ENCODE assay signal across 25 mouse cellular contexts in the genomic region with DNA sequence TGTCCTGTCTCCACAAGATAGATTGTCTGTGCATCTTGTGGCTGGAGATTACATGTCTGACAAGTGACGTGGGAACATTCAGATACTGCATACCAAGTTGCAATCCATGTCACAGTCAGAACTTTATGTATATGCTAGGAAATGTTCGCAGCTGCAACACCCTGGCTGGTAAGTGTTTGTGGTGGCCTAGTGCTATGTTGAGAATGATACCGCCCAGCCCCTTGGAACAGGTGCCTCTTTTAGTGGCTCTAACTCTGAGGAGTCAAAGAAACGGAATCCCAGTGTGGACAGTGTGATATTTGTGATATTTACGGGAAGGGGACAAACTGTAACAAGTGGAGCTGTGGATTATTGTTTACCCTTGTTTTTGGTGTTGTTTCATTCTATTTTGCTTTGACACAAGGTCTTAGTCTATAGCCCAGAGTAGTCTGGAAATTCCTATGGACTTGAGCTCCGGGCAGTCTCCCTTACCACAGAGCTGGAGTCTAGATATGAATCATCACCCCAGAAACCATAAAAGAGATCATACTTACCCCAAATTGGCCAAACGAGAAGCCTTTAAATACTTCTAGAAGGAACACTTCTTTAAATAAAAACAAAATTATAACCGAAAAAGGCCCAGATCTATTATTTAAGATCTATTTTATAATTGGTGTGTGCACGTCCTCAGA. TPM values are rescaled to one million over a fixed set of nuclear protein-coding genes. Genes with fewer than 3 reads are reported as not detected.
DNase-seq lines count a peak whose midpoint lies in the region; ATAC-seq and TF ChIP-seq lines count a peak whose summit lies in the region.
"Had no signal": no experiment of that assay in that cellular context is flagged by ENCODE, and none has a peak within 500 bp of the region (broad histone marks: within the 10 kb centered on the region; RNA-seq: fewer than 3 reads in every experiment).

No protein-coding gene starts in this region.

- TF ChIP-seq POLR2A in lung, adult 2 months (IDR thresholded peaks at IDR 0.05; ENCODE audit: borderline replicate concordance, extremely low read depth, low read depth, low read length) = no peak
- no peak for TF ChIP-seq POLR2A in myocyte (IDR thresholded peaks at IDR 0.05; ENCODE audit: insufficient read length, low read depth)

- peak; percentile 73 for TF ChIP-seq EP300 in lung, postnatal 0 days (IDR thresholded peaks at IDR 0.05)

- H3K79me2 ChIP-seq in myocyte (ENCODE audit: control insufficient read depth, insufficient read depth) = no peaks in the 10 kb centered on the region

- 77% methylated on average over 9 of the region's 9 CpGs for WGBS in heart, embryonic 10.5 days
- 74% methylated on average over 9 of the region's 9 CpGs for WGBS in lung, postnatal 0 days
- 86% methylated on average over 9 of the region's 9 CpGs for WGBS in lung, adult 2 months

- no peaks in the 10 kb centered on the region for H3K9me3 ChIP-seq in heart, embryonic 10.5 days
- no peaks in the 10 kb centered on the region for H3K9me3 ChIP-seq in lung, postnatal 0 days (ENCODE audit: low read length)
- H3K9me3 ChIP-seq: embryonic facial prominence, embryonic 13.5 days; embryonic facial prominence, embryonic 15.5 days; forebrain, embryonic 13.5 days; forebrain, embryonic 15.5 days had no signal

- no peak overlapping the region for H3K27ac ChIP-seq in heart, embryonic 10.5 days
- no peak overlapping the region for H3K27ac ChIP-seq in lung, postnatal 0 days (ENCODE audit: low read length)
- H3K27ac ChIP-seq: forebrain, embryonic 13.5 days; forebrain, embryonic 15.5 days had no signal

- no peak overlapping the region for H3ac ChIP-seq in myocyte (ENCODE audit: control insufficient read depth, insufficient read length)

- no peaks in the 10 kb centered on the region for H3K27me3 ChIP-seq in heart, embryonic 10.5 days (ENCODE audit: insufficient read depth, poor library complexity, severe bottlenecking)
- H3K27me3 ChIP-seq in lung, postnatal 0 days (replicated peaks; ENCODE audit: insufficient read depth, low read length) = no peaks in the 10 kb centered on the region
- no peaks in the 10 kb centered on the region for H3K27me3 ChIP-seq in myocyte (ENCODE audit: control insufficient read depth, insufficient read depth, insufficient read length)
- H3K27me3 ChIP-seq: embryonic facial prominence, embryonic 13.5 days; embryonic facial prominence, embryonic 15.5 days; forebrain, embryonic 13.5 days; forebrain, embryonic 15.5 days; Patski had no signal

- H3K36me3 ChIP-seq in heart, embryonic 10.5 days = no peaks in the 10 kb centered on the region
- H3K36me3 ChIP-seq in lung, postnatal 0 days (ENCODE audit: insufficient read depth, low read length) = no peaks in the 10 kb centered on the region
- no peaks in the 10 kb centered on the region for H3K36me3 ChIP-seq in myocyte (ENCODE audit: control insufficient read depth, insufficient read depth)
- H3K36me3 ChIP-seq: embryonic facial prominence, embryonic 13.5 days; embryonic facial prominence, embryonic 15.5 days; forebrain, embryonic 15.5 days; G1E had no signal

- DNase-seq in heart, adult 11 months = peak; percentile 45
- no peak for DNase-seq in heart, embryonic 10.5 days (ENCODE audit: low spot score)
- DNase-seq in lung, postnatal 0 days (ENCODE audit: low spot score) = no peak
- no peak for DNase-seq in lung, adult 2 months
- DNase-seq: adrenal gland, adult 2 months; adrenal gland, postnatal 10 days; adrenal gland, postnatal 25 days; B cell, adult 2 months; cerebellum, adult 11 months; cerebellum, adult 18-20 months; cerebellum, adult 8-10 months; cerebellum, adult 9-11 months; cerebellum, postnatal 14 days; cerebellum, postnatal 36 days; embryo, embryonic 11 days; forebrain, postnatal 0 days had no signal

- no peak overlapping the region for H3K4me2 ChIP-seq in lung, postnatal 0 days (replicated peaks; ENCODE audit: low read depth, low read length)
- H3K4me2 ChIP-seq in myocyte (ENCODE audit: low read depth) = peak overlapping the region; percentile 61
- H3K4me2 ChIP-seq: embryonic facial prominence, embryonic 13.5 days; embryonic facial prominence, embryonic 15.5 days; forebrain, embryonic 13.5 days; forebrain, embryonic 15.5 days had no signal

- H3K4me3 ChIP-seq in heart, embryonic 10.5 days = no peak overlapping the region
- no peak overlapping the region for H3K4me3 ChIP-seq in lung, postnatal 0 days (ENCODE audit: low read depth, low read length)
- H3K4me3 ChIP-seq in lung, adult 2 months (replicated peaks; ENCODE audit: extremely low read depth, low read depth, low read length) = no peak overlapping the region
- no peak overlapping the region for H3K4me3 ChIP-seq in myocyte
- H3K4me3 ChIP-seq: embryonic facial prominence, embryonic 13.5 days; embryonic facial prominence, embryonic 15.5 days; erythroblast, embryonic 14.5 days; forebrain, embryonic 13.5 days; forebrain, embryonic 15.5 days had no signal

- ATAC-seq in lung, postnatal 0 days = no peak
- ATAC-seq in erythroid progenitor cell, adult 5-6 weeks (replicated peaks; ENCODE audit: low FRiP score, poor library complexity, severe bottlenecking) = no peak
- ATAC-seq: forebrain, embryonic 13.5 days; forebrain, embryonic 15.5 days; forebrain, postnatal 0 days; Patski had no signal

- no peak overlapping the region for H3K9ac ChIP-seq in lung, postnatal 0 days (replicated peaks; ENCODE audit: low read depth)
- H3K9ac ChIP-seq: embryonic facial prominence, embryonic 13.5 days; embryonic facial prominence, embryonic 15.5 days; forebrain, embryonic 13.5 days; forebrain, embryonic 15.5 days; forebrain, postnatal 0 days had no signal

- TF ChIP-seq CTCF in lung, postnatal 0 days (IDR thresholded peaks at IDR 0.05) = no peak
- TF ChIP-seq CTCF in lung, adult 2 months (IDR thresholded peaks at IDR 0.05; ENCODE audit: insufficient read depth, low read length) = no peak

- H3K4me1 ChIP-seq in heart, embryonic 10.5 days = no peaks in the 10 kb centered on the region
- no peaks in the 10 kb centered on the region for H3K4me1 ChIP-seq in lung, postnatal 0 days (ENCODE audit: insufficient read depth, low read depth, low read length)
- H3K4me1 ChIP-seq in lung, adult 2 months (ENCODE audit: control insufficient read depth, insufficient read depth, low read length) = no peaks in the 10 kb centered on the region
- H3K4me1 ChIP-seq: forebrain, embryonic 13.5 days; forebrain, embryonic 15.5 days had no signal

TF ChIP-seq in myocyte, 11 proteins besides CTCF, POLR2A, EP300 and RAD21:
- TF ChIP-seq MYOG (IDR thresholded peaks at IDR 0.05; ENCODE audit: control insufficient read depth in 1 of 3, insufficient read depth in 1 of 3, insufficient read length in 2 of 3, low read depth in 2 of 3) (peak; percentile 40 to 92 (median 86)), CEBPB (IDR thresholded peaks at IDR 0.05; ENCODE audit: insufficient read depth, poor library complexity, severe bottlenecking) (0 out of 2 replicates have a peak, but pooled peaks have one; percentile 2), POLR2AphosphoS2 (IDR thresholded peaks at IDR 0.05; ENCODE audit: insufficient read length, low read depth) (no peak), E2F4 (IDR thresholded peaks at IDR 0.05; ENCODE audit: insufficient read depth) (no peak), USF1 (IDR thresholded peaks at IDR 0.05; ENCODE audit: low read depth) (no peak), TCF12 (IDR thresholded peaks at IDR 0.05; ENCODE audit: insufficient read depth, poor library complexity, severe bottlenecking) (peak; percentile 87), TCF3 (IDR thresholded peaks at IDR 0.05; ENCODE audit: insufficient read length, low read depth) (peak; percentile 80), MYOD1 (IDR thresholded peaks at IDR 0.05; ENCODE audit: control insufficient read depth in 1 of 3, insufficient read length in 2 of 3, low read depth in 2 of 3) (peak; percentile 50 to 97 (median 96)), SRF (IDR thresholded peaks at IDR 0.05; ENCODE audit: control insufficient read depth, insufficient read length, low read depth) (no peak), MAX (IDR thresholded peaks at IDR 0.05; ENCODE audit: low read depth) (no peak)

RNA-seq across cellular contexts. Expression of a gene that starts 25.0 kb away (rescaled TPM):
- polyA plus RNA-seq in heart, embryonic 10.5 days (2016; fragmentation: Nextera tagmentation; extraction: Ambion mirVana) = 1.7 and 1.9 TPM in 2 replicates
- 0.90 and 1.00 TPM in 2 replicates for polyA plus RNA-seq in lung, postnatal 0 days (2015; fragmentation: Nextera tagmentation; extraction: Ambion mirVana)
- polyA plus RNA-seq in lung, adult 2 months (2012; rRNA removed) = 0.53 and 1.0 TPM in 2 replicates
- polyA plus RNA-seq in myocyte (2012; fragmentation: generic; extraction: Trizol) = 1.9 TPM
- not detected in 2 replicates for total RNA-seq in erythroid progenitor cell, adult 5-6 weeks (2015; ENCODE audit: low replicate concordance)
- 0.15 TPM in 1 of 2 replicates, not detected in the other for total RNA-seq in erythroid progenitor cell, adult 5-6 weeks (2017; ENCODE audit: low replicate concordance)
- polyA plus RNA-seq: erythroblast, embryonic 14.5 days; G1E had no signal

RNA-seq across cellular contexts. Expression of a gene that starts 36.7 kb away (rescaled TPM):
- polyA plus RNA-seq in heart, embryonic 10.5 days (2016; fragmentation: Nextera tagmentation; extraction: Ambion mirVana) = 26.6 and 28.4 TPM in 2 replicates
- 12.7 and 15.2 TPM in 2 replicates for polyA plus RNA-seq in lung, postnatal 0 days (2015; fragmentation: Nextera tagmentation; extraction: Ambion mirVana)
- polyA plus RNA-seq in lung, adult 2 months (2012; rRNA removed) = 7.3 and 9.9 TPM in 2 replicates
- 7.5 TPM for polyA plus RNA-seq in myocyte (2012; fragmentation: generic; extraction: Trizol)
- 1.1 TPM in 1 of 2 replicates, not detected in the other for total RNA-seq in erythroid progenitor cell, adult 5-6 weeks (2015; ENCODE audit: low replicate concordance)
- 1.7 TPM in 1 of 2 replicates, not detected in the other for total RNA-seq in erythroid progenitor cell, adult 5-6 weeks (2017; ENCODE audit: low replicate concordance)
- polyA plus RNA-seq: G1E had no signal
